Mouse (Mus musculus) urinary bladder, postnatal 25 days (tissue): ENCODE measurements around the gene Dbi.

Experiments used
- DNase-seq: peaks from one replicate; pipeline ENCODE4 v3.0.0; 2022; ENCODE audit warnings: low spot score

Dbi gene

GRCm38 (mm10) chr1:120121930-120122530 lies 1.2 kb upstream of the Dbi start:
- no peak for DNase-seq

DNA sequence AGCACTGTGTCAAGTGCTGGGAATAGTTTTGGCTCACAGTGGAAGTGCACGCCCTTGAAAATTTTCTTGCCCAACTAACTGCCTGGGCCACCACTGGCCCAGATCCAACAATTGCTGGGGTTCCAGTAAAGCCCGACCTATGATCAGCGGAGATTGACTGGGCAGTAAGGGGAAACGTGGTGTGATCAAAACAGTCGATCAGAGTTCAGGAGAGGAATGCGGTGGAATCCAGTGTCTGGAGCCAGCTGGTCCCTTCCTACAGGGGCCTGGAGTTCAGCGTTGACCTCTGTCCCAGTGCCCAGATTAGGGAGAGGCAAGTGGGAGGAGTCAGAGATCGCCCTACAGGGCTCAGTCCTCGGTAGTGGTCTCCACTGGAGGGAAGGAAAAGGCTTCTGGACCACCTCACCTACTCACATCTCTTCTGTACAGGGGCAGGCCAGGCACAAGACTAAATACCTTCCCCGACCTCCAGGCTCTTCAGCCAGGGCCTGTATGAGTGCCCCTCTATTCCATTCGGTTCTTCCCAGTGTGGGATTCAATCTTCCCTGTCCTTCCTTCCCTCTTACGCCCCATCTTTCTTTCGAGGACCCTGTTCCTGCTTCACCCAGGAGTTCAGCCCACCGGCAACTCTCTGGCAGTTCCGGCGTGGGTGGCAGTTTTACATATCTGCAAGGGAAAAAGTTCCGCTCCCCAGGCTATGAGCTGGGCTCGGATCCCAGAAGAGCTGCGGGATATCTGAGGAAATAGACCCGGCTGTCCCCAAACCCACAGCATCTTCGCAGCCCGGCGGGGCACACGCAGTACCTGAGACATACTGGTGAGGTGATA lies 523 bp downstream of the Dbi start:
- peak; percentile 38 for DNase-seq

DNA sequence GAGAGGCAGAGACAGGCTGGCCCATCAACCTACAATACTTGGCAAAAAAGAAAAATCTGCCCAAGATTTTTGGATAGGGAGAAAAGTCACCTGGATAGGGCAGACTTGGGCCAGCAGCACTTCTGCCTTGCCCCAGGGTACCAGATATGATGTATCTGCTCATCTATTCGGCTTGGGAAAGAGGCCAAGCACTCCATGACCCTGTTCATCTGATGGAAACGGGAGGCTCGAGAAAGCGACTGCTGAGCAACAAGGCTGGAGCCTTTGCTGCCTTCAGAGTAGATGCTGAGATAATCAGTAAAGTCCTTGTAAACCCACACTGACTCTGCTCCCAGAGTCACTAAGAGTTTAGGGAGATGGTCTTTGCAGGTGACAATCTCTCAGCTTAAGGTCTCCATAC lies 1.5 kb downstream of the Dbi start:
- no peak for DNase-seq

- DNase-seq, result no peak
Measured at GRCm38 (mm10) chr1:120118854-120119253, 2.0 kb downstream of the Dbi start.

GRCm38 (mm10) chr1:120116106-120116505 lies 4.8 kb downstream of the Dbi start:
- no peak for DNase-seq

DNA sequence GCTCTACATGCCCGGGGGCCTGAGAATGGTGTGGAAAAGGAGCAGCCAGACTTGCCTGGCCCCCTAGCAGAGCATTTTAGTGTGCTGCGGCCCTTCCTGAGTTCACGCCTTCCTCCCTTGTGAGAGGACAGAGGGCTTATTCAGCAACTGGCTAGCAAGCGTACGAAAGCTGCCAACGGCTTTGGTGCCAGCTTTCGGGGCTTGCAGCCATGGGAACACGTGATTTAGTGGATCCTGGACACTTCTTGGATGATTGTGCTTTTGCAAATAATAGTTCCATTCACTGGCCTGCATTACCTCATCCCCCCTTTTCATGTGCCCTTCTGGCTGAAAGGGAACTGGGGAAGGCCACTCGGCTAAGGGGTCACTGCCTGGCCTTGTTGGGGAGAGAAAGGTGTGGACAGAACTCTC lies 5.2 kb downstream of the Dbi start:
- DNase-seq, result no peak

DNA sequence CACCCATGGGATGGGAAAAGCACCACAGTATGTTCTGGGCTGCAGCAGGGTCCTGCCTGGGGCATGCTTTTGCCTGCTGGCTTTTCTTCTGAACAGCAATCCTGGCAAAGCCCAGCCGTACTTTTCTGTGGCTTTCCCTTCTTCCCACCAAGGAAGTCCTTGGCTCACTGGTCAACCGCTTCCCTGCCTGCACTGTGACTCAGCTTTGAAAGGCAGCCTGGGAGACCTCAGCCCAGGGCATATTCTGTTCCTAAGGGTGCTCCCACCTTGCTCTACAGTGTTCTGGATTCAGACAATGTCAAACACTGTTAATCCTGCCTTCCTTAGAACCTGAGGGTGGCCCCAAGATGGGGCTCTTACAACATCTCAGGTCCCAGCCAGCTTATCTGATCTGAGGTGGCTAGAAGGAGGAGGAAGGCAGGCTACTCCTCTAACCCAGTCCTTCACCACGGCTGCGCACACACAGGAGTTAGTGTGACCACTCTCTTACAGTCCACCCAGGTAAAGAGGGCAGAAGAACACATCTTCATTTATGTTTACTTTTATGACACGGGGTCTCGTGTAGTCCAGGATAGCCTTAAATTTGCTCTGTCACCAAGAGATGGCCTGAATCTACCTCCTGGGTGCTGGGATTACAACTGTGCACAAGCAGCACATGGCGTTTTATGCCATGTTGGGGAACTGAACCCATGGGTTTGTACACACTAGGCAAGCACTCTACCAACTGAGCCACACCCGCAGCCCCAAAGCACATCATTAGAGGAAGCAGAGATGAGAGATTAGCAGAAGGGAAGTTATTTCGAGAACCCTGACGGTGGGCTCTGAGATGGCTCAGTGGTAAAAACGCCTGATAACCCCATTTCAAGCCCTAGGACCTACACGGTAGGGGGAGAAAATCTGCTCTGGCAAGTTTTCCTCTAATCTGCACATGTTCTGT lies 8.4 kb downstream of the Dbi start:
- DNase-seq, result no peak

DNA sequence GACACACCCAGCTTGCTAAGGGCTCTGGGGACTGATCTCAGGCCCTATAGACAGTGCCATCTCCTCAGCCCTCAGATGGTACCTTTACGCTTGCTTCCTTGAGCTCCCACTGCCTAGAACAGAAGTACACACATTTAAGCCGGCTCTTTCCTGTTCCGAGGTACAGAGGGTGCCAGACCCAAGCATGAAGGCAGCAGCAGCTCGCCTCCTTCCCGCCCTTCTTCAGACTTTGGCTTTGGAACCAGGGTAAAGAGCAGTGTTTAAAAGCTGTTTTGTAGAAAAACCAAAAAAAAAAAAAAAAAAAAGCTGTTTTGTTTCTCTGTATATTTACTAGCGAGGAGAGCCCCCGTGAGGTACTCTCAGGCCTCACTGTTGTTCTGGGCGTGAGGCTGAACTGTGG lies 9.1 kb downstream of the Dbi start:
- DNase-seq, result no peak

GRCm38 (mm10) chr1:120109741-120110432 lies 11.0 kb downstream of the Dbi start:
- DNase-seq, result no peak

DNA sequence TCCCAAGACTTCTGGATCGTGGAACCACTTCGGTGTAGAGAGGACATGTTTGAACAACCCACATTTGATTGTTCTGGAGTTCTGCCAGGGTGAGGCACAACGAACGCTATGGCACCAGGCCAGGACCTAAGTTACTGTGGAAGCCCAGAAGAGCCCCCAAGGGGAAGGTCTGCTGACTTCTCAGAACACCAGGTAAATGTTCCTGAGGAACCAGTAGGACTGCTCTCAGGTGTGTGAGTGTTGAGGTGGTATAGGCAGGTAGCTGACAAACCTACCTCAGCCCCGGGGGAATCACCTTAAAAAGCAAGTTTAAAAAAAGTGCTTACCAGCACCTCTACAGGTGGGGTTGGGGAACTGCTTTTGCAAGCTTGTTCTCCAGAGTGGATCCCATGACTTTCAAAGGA lies 15.3 kb downstream of the Dbi start:
- peak; percentile 43 for DNase-seq

GRCm38 (mm10) chr1:120101227-120101609 lies 19.7 kb downstream of the Dbi start:
- DNase-seq, result no peak

GRCm38 (mm10) chr1:120100456-120101226 lies 20.2 kb downstream of the Dbi start:
- DNase-seq, result no peak

GRCm38 (mm10) chr1:120099483-120099882 lies 21.4 kb downstream of the Dbi start:
- DNase-seq, result no peak

DNA sequence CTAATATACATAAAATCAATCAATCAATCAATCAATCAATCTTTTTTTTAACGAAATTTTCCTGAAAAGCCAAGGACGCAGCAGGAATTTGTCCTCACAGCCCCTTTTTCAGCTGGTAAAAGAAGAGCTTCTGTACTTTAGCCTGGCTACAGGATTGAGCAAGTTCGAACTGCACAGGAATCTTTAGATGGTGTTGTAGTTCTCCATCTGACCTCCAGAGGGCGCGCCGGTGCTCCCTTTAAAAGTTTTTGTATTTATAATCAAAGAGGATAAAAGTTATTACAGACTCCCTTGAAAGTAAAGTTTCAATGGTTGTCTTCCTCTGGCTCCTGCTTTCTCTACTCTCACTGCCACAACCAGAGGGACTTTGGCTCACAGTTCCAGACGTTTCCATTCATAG lies 22.6 kb downstream of the Dbi start:
- DNase-seq, result peak; percentile 69

- DNase-seq, result no peak
Measured at GRCm38 (mm10) chr1:120094920-120095319, 26.0 kb downstream of the Dbi start.

DNA sequence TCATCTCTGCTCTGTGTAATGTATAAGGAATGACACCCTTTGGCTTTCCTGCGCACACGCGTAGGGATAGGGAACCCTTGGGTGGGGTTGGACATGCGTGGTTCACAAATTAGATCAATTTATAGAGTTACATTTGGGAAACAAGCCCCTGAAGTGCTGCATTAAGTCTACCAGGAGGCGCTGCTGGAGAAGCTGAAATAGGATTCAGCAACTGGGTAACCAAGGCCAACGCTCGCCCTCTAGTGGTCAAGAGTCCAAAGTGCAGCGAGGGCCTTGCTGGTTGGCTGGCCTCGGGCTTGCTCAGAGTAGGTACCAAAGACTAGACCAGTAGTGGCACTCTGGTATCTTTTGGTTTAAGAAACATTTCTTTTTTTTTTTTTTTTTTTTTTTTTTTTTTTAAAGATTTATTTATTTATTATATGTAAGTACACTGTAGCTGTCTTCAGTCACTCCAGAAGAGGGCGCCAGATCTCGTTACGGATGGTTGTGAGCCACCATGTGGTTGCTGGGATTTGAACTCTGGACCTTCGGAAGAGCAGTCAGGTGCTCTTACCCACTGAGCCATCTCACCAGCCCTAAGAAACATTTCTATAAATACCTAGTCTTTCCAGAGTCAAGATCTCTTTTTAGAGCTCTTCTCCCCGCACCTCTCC lies 27.3 kb downstream of the Dbi start:
- peak; percentile 83 for DNase-seq

- DNase-seq, result no peak
Measured at GRCm38 (mm10) chr1:120090880-120091570, 29.9 kb downstream of the Dbi start.

DNA sequence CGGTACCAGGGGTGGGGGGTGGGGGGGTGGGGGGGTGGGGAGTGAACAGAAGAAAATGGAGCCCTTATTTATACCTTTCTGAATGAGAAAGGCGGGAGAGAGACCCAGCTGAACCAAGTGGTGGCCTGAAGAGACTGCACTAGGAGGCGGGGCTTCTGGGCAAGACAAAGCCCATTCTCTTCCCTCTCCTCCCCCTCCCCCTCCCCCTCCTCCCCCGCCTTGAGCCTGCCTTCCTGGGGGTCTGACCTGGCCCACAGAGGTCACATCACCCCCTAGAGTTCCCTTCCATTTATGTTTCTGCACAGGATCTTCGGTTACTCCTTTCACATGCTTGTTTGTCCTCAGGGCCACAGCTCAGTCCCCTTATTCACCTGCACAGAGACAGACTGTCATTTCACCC lies 31.7 kb downstream of the Dbi start:
- DNase-seq, result no peak

- no peak for DNase-seq
Measured at GRCm38 (mm10) chr1:120086644-120087043, 34.2 kb downstream of the Dbi start.

DNA sequence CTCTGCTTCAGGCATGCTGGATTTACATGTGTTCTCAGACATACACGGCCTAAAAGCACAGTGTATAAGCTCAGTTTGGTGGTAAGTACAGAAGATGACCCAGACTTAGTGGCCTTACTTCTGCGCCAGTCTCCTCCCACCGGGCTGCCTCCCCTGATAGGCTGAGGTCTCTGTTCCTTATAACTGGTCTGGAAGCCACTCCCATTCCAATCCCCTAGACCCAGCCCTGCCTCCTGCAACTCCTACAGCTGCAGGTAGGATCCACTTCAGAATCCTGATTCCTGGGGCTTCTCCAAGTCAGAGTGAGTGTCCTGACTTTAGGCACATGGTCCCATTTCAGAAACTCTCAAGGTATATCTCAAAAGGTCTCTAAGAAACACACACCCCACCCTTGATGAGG lies 35.2 kb downstream of the Dbi start:
- no peak for DNase-seq
